Mouse (Mus musculus): ENCODE results near the gene Kdm3a.

Gene Kdm3a

DNA sequence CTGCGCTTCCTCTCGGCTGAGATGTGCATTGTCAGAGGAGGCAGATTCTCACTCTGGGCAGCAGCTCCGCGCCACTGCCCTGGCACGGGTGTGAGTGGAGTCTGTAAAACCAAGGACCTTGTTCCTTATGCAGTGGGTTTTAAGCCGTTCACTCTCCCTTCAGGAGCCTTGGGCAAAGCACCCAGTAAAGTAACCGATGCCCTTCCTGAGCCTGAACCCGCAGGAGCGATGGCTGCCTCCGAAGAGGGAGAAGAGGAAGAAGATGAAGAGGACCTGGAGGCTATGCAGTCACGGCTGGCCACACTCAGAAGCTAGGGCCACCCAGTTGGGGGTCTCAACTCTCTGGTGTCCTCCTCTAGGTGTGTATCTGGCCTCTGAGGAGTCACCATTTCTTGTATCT is 53.3 kb downstream of the Kdm3a start:
- DNase-seq (ENCODE audit: low spot score in 2 of 2), result no peak

DNA sequence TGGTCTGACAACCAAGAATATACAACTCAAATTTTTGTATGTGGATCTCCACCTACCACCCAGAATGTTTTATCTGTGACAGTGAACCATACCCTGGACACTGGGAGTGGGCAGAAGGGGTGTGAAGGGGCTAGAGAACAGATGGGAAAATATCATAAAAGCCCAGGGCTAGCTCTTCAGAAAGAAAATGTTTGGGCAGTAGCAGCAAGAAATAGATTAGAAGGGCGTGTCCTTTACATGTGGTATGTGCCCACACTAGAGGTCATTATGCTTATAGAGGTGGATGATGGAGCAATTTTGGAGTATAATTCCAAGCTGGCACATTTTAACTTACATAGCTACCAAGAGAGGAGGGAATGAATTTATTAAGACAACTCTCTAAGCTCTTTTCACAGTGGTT is 57.4 kb downstream of the Kdm3a start:
- DNase-seq (ENCODE audit: low spot score in 2 of 2), result no peak

DNA sequence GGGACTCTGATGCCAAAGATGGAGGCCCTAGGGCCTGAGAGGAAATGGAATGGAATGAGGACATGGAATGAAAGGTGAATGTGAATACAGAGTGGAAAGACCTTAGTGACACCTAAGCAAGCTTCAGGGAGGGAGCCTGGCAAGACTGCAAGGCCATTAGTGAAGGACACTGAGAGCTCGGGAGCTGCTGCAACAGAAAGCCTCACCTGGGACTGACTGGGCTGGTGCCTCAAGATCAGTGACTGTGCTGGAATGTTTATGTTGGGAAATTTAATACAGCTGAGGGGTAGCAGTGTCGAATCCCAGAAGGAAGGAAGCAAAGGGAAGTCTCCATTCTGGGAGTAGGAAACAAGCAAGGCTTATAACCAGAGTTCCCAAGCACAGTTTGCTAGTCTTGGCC is 63.8 kb downstream of the Kdm3a start:
- DNase-seq (ENCODE audit: low spot score in 2 of 2), result no peak

DNA sequence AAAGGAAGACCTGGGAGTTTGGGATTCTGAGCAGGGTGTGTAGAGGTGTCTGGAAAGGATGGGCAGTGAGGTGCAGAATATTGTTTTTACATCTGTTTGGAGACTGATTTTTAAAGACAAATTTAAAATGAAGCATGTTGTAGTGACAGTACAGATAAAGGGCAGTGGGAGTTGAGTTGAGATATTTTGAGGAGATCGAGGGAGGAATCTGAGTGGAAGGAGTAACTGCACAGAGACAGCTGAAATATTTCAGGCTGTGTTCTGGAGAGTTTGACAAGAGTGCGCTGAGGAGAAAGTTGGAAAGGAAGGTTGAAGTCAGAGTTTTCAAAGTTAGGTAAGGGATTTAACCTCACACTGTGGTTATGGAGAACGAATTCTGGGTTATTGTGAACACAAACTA is 64.2 kb downstream of the Kdm3a start:
- DNase-seq (ENCODE audit: low spot score in 2 of 2), result no peak

DNA sequence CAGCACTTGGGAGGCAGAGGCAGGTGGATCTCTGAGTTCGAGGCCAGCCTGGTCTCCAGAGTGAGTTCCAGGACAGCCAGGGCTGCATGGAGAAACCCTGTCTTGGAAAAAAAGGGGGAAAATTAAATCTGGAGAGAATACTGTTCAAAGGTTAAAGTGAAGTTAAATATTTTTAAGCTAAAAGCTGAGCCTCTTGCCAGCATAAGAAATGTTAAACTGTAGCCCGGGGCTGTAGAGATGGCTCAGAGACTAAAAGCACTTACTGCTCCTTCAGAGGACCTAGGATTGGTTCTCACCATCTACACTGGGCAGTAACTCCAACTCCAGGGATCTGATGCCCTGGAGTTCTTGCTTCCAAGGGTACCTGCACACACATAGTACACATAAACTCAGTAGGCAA is 76.0 kb downstream of the Kdm3a start:
- no peak for DNase-seq (ENCODE audit: low spot score in 2 of 2)

DNA sequence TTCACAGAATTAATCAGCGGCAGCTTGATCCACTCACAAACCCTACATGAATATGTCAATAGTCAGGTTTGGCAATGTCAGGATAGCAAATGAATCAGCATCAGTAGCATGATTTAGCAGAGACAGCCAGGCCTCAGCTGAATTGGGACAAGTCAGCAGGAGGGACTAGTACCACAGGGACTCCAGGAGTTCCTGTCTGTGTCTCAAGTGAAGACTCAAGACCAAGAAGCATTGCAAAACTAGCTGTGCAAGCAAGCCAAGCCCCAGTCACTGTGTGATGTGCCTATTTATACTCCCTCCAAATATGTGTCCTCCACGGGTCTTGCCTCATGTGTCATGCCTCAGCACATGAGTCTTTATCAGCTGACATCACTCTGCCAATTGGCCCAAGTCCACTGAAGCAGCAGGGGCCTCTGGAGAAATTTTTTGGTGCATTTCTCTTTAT is 77.3 kb downstream of the Kdm3a start:
- DNase-seq (ENCODE audit: low spot score in 2 of 2), result no peak

DNA sequence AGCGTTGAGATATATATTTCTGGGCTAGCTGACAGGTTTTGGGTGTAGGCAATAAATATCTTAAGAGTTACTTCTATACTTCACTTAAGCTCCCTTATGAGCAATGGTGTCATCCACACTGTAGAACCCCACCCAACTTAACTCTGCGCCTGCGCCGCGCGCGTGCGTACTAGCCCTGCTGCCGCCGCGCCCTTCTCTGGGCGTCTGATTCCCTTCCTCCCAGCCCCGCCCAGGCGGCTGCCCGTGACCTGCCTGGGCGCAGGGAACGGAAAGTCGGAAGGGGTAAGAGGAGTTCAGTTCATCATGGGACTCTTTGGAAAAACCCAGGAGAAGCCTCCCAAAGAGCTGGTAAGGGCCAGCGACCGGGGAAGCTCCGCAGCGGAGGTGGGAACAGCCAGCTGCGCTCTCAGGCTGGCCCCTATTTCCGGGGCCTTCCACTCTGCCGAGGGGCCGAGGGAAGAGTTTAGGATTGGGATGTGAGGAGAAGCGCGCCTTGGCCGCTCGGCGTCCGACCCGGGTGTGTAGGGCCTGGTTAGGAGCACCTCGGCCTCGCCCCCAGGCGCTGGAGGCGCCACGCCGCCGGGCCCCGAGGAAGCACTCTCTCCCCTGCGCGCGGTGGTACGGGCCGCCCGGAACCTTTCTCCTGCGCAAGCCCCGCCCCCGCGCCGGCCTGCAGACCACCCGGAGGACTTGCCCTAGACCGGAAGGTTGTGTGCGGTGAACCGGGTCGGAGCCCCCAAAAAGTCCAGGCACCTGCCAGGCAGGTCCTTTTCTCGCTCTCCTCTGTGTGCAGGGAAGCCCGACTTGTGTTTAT is 88.9 kb downstream of the Kdm3a start, which contains the start of gene Chmp3:
TSS of gene Chmp3 (plus strand) at position 112 of the 814 bp plus-strand sequence.
- DNase-seq (ENCODE audit: low spot score in 2 of 2), result peak; percentile 96 to 98

Measured in frontal cortex, postnatal 36 days (tissue).